Mouse (Mus musculus): Measurements from ENCODE around the gene Msl2. TPM values are rescaled to one million over a fixed set of nuclear protein-coding genes. Genes with fewer than 3 reads are reported as not detected.

The Msl2 gene
- 176 TPM for total RNA-seq (2023)

DNA sequence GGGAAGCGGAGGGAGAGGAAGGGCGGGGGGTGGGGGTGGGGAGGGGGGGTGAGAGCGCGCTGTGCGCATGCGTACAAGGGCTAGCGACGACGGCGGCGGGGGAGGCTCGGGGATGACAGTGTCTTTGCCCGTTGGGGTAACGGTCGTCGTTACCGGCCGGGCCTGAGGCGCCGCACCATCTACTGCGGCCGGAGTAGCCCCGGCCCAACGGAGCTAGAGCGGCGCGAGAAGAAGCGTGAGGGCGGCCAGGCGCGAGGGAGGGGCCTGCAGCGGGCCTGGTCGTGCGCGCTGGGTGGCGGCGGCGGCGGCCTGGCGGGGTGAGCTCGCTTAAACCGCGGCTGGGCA lies at the start of gene Msl2:
TSS of gene Msl2 (plus strand) at position 115 of the 345 bp plus-strand sequence.

DNA sequence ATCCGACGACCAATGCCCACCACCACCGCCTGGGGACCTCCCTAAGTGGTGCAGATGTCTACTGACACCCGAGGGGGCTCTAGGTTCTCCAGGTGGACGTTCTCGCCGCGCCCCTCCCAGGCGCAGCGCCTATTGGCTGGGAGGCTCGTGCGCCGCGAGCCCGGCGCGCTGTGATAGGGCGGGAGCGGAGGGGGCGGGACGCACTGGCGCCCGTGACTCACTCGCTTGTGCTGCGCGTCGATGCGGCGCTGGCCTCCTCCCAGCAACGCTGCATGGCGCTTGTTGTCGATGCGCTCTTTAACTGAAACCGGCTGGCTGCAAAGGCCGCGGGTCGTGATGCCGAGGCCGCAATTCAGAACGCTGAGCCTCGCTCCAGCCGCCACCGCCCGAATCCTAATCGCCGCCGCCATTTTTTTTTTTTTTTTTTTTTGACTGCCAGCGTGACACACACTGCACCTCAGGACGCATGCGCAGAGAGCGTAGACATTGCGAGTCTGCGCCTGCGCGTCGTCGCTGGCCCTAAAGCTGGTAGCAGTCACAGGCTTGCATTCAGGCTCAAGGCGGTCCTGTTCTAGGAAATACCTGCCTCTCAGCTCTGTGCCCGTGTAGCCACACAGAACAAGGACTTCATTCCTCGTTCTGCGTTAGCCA lies 39.3 kb upstream of the Msl2 start, which contains the start of gene Pccb:
TSS of gene Pccb (minus strand) at position 451 of the 651 bp plus-strand sequence.

Other genes with a start within 250 kb of the Msl2 start
- 22.9 TPM for gene Pccb, start 39.2 kb upstream of the Msl2 start, total RNA-seq (2023)
- 2.3 TPM for gene Ppp2r3a, start 177.7 kb downstream of the Msl2 start, total RNA-seq (2023)

Data from CD4-positive naive resting alpha-beta T cell, adult 76 days (primary cell).